Mouse (Mus musculus) cerebellum, adult 2 months (tissue): ENCODE results near the gene Nhp2.

ENCODE experiments used
- CTCF ChIP-seq: fragments of 200-500 bp; IDR thresholded peaks from 2 replicates; pipeline ENCODE4 v1.5.1; 2011; ENCODE audit warnings: low read depth, mild to moderate bottlenecking, control low read depth, low read length, moderate library complexity, borderline replicate concordance; ENCODE audit not compliant: insufficient read depth
- POLR2A ChIP-seq: fragments of 200-500 bp; IDR thresholded peaks from 2 replicates; pipeline ENCODE4 v1.6.1; 2011; ENCODE audit warnings: low read length, control low read depth, borderline replicate concordance; ENCODE audit not compliant: insufficient read depth

- TF ChIP-seq CTCF = no peak
- TF ChIP-seq POLR2A = peak; percentile 99
Observed at GRCm38 (mm10) chr11:51606447-51607095, 13.0 kb upstream of the Nhp2 start, which contains the start of gene Hnrnpab.
